Mouse (Mus musculus): ENCODE measurements around the gene Tm7sf2.

DNA sequence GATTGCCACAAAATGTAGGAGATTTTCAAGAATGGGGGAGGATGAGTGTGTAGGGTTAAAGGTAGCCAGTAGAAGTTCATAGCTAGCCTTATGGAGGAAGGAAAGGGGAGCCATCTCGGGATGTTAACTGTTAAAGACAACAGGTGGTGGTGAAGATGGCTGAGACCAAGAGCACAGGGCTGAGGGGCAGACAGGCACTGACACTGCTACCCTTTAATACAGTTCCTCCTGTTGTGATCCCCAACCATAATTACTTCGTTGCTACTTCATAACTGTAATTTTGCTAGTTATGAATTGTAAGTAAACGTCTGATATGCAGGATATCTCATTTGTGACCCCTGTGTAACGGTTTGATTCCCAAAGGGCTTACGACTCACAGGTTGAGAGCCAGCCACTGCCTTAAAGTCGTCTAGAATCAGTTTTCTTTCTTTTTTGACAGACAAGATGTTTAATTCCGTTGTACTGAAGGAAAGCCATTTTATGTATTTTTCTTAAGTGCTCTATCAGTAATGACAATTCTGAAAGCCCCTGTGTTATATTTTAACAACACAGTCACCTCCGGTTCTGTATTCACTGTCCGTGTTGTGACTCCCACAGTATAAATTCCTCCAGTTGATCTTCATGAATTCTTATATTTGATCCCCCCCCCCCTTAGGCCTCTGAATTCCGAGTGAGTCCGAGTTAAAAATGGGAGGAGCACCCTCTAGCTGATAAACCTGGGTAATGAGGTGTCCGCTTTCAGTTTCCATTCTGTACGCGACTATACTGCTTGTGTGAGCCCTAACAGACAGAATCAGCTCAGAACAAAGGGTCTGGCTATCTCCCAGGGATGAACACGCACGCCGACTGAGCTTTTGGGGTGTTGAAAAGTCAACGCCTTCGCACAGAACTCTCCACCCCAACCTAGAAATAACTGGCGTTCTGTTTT lies 22.5 kb downstream of the Tm7sf2 start:
- TF ChIP-seq CTCF (IDR thresholded peaks at IDR 0.05; ENCODE audit: low read depth, low read length), result no peak
- no peak for TF ChIP-seq GATA1 (IDR thresholded peaks at IDR 0.05; ENCODE audit: borderline replicate concordance, low read length)
- TF ChIP-seq TAL1 (conservative IDR thresholded peaks at IDR 0.05; ENCODE audit: low read depth, low read length), result no peak
- no peak for TF ChIP-seq POLR2AphosphoS5 (IDR thresholded peaks at IDR 0.05; ENCODE audit: insufficient replicate concordance, low read depth, low read length)
- no peak for TF ChIP-seq GATA2 (IDR thresholded peaks at IDR 0.05; ENCODE audit: borderline replicate concordance, low read depth, low read length)

Measured in G1E (cell line).